Mouse (Mus musculus): ENCODE measurements around the gene Inhba.
A peak's percentile ranks its signal among the peaks of the same experiment; 100 is the strongest.

The Inhba gene

DNA sequence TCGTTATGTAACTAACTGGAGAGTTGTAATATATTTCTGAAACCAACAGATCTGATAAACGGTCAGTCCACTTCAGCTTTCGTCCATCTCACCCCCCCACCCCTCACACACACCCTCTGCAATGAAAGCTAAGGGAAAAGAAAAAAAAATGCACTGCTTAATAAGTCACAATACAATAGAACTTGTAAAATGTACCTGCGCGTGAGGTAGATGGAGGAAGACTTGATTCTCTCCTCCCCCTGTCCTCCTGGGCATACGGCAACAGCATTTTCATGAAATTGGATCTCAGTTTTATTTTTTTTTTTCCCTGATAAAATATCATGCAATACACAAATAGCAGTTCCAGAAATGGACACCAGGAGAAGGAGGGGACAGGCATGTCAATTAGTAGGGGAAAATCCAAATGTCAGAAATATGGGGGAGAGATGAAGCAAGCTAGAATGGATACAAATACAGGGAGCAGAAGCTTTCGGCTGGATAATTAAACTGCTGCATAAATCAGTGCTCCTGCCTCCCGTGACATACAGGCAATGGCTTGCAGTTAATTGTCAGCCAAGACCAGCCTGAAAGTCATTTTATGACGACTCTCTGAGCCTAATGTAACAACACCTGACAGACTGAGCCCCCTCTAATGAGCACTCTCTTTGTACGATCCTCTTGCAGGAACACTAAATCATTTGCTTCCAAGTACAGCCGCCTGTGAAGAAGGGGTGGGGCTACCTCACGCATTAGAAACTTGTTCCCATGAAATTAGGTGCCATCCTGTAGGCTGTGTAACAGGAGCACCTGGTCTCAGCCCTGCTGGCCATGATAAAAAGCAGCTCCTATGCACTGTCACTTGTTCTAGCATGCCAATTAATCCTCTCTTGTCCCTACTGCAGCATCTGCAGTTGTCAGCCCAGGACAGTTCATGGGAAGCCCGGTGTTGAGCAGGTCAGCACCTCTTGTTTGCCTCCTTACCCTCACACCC, 11.7 kb downstream of the Inhba start:
- DNase-seq (ENCODE audit: low spot score): peak; percentile 60

DNA sequence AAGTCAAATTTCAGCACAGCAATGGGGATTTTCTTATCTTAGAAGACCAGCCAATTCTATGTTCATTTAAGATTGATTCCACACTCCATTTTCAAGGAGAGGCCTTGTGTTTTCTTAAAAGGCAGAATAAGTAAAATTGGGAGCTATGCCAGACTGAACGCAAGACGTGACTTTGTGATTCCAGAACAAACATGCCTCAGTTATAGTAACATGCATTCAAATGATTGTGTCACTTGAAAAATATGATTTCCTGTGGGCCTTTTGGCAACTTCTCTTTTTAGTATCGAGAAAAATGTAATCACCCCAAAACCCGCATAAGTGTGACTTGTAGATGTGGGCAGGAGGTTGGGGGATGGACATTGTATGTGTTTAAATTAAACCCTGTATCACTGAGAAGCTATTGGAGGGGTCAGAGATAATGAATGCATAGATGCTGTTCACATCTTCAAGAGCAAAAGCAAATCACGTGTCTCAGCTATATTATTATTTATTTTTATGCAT, 19.0 kb downstream of the Inhba start:
- no peak for DNase-seq (ENCODE audit: low spot score)

DNA sequence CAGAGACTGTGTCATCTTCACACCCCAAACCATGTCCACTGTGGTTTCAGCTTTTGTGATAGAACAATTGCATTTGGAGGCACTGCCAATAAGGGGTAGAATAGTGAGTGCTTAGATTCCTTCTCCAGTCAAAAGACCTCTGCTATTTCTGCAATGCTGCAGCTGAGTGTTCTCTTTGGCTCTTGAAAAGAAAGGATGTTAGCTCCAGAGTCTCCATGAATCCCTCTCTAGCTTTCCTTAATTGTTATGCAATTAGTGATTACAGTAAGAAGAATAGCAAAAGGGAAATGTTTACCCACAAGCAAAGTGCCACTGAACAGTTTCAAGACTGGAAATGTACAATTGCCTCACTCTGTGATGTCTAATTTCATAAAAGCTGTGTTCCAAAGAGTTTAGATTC, 20.8 kb downstream of the Inhba start:
- DNase-seq (ENCODE audit: low spot score): no peak

DNA sequence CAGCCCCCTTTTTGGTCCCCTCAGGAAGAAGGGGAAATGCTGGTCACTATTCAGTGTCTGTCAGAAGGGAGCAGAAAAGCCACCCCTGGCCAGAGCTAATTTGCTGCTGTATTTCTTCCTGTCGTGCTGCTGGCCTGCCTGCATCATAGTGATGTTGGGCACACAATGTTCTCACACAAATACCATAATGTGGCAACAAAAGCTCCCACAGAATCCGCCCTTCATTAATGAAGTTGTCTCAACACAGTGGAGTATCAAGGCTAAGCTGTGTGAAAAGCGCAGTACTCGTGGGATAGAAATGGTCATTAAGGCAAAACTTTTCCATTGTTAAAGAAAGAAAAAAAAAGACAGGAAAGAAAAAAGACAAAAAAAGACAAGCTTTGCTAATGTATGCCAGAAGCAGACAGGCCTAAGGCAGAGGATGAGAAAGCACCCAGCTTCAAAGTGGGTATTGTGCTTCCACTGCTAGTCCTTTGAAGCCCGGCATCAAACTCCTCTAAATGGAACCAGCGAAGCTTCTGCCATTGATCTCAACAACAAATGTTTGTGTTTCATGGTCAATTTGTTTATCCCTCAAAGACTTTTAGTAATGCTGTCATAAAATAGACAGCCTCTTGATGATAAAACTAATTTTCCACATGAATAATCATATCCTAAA, 21.4 kb downstream of the Inhba start:
- DNase-seq (ENCODE audit: low spot score): no peak

DNA sequence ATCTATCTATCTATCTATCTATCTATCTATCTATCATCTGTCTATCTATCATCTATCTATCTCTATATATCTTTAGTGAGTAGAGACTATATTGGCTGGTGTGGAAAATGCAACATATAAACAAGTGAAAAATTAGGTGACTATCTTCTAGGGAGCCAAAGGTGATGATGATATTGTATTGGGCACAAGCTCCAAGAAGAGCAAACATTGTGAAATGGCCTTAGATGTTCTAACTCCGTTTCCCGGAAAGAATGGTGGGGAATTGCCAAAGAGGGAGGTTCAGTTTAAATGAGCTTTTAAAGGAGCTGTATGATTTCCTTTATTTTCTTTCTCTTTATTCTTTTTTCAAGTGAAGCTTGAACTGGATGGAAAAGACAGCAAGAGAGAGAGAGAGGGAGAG, 57.4 kb downstream of the Inhba start:
- no peak for DNase-seq (ENCODE audit: low spot score)

DNA sequence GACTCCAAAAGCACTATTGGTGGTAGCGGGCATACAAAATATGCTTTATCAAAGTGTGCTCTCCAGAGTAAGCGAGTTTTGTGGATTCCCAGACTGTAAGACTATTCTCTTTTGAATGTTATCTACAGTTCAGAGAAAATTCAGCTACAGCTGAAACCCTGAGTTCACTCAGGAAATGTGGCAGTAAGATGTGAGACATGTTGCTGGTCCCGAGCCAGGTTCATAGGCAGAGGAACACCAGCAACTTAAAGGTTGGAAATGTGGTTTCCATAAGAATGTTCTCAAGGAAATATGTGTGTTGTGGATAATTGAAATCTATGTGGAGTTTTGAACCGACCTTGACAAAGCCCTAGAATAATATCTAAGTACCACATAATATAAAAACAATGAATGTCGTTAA, 65.6 kb downstream of the Inhba start:
- DNase-seq (ENCODE audit: low spot score): no peak

DNA sequence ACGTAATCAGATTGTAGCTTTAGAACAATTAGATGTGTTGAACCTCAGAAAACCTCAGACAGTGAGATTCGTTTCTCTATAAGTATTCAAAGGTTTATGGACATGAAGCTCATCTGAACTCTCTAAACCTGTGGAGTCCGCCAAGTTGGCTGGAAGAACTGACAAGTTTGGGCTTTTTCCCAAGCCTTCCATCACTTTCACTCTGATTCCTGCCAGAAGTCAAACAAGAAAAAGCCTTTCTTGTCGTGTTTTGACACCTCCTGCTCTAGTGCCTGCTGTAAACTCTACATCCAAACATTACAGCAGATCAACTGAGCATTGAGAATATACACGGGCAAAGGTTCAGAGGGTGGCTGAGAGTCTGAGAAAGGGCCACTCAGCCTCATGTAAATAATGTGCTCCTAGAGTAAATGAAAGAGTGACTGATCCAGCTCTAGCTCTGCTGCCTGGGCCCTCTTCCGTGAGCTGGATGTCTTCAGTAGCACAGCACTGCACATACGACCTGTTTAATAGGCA, 66.6 kb downstream of the Inhba start:
- no peak for DNase-seq (ENCODE audit: low spot score)

DNA sequence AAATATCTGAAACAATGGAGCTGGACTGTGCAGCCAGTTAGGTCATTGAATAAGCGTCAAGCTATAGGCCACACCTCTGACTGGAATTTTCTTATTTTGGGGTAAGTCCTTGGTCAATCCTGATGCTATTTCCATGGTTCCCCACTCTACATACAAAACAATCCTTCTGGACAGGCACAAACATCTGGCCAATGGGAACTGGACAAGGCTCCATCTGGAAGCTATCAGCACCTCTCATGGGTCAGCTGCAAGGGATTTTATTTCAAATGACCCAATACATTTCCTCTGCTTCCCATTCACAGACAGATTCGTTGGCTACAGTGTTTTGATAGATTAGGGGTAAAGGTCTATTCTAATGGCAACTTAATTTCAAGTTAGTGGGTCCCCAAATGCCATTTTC, 68.6 kb downstream of the Inhba start:
- no peak for DNase-seq (ENCODE audit: low spot score)

All from layer of hippocampus, adult 11-12 months (tissue).